Mouse (Mus musculus) embryonic facial prominence, embryonic 11.5 days (tissue): ENCODE measurements at regions not wholly inside any gene's neighbourhood (a gene's known extent, or its start where the extent isn't known, plus 50 kb on each side); places are given as distances from the start of the nearest gene placed in this dataset.

Experiments
- ATAC-seq: fragments of 200-750 bp; cut with Nextera tagmentation; replicated peaks from 2 replicates; pipeline ENCODE4 v1.8.0; 2017; ENCODE audit warnings: low read depth; ENCODE audit not compliant: insufficient number of reproducible peaks, low FRiP score, low TSS enrichment
- DNase-seq: peaks from one replicate; pipeline ENCODE4 v3.0.0-alpha.2; 2015; ENCODE audit warnings: low spot score
- H3K27ac ChIP-seq: fragments of 300-500 bp; sonication (generic); replicated peaks from 2 replicates; pipeline ENCODE4 v1.5.1; 2014; ENCODE audit warnings: mild to moderate bottlenecking, low read depth, low read length, control low read depth
- H3K27me3 ChIP-seq: fragments of 300-500 bp; sonication (generic); 2 replicates; pipeline ENCODE4 v1.6.1; 2014; ENCODE audit warnings: mild to moderate bottlenecking, low read length, moderate library complexity, mixed read lengths; ENCODE audit not compliant: control insufficient read depth, insufficient read depth
- H3K36me3 ChIP-seq: fragments of 300-500 bp; sonication (generic); replicated peaks from 2 replicates; pipeline ENCODE4 v1.6.1; 2014; ENCODE audit warnings: low read depth, mild to moderate bottlenecking, low read length, moderate library complexity, mixed read lengths; ENCODE audit not compliant: control insufficient read depth, insufficient read depth
- H3K4me1 ChIP-seq: fragments of 300-500 bp; sonication (generic); 2 replicates; pipeline ENCODE4 v1.6.1; 2014; ENCODE audit warnings: low read length, mixed read lengths; ENCODE audit not compliant: control insufficient read depth, insufficient read depth
- H3K4me2 ChIP-seq: fragments of 300-500 bp; sonication (generic); 2 replicates; pipeline ENCODE4 v1.6.1; 2014; ENCODE audit warnings: low read depth, mild to moderate bottlenecking, control low read depth, low read length, moderate library complexity
- H3K4me3 ChIP-seq: fragments of 300-500 bp; sonication (generic); 2 replicates; pipeline ENCODE4 v1.5.1; 2014; ENCODE audit warnings: low read depth, low read length, control low read depth
- H3K9ac ChIP-seq: fragments of 300-500 bp; sonication (generic); replicated peaks from 2 replicates; pipeline ENCODE4 v1.6.1; 2014; ENCODE audit warnings: mild to moderate bottlenecking, control low read depth, low read length
- H3K9me3 ChIP-seq: fragments of 300-500 bp; sonication (generic); replicated peaks from 2 replicates; pipeline ENCODE4 v1.6.1; 2016; ENCODE audit warnings: mild to moderate bottlenecking, low read length, inconsistent platforms, mixed read lengths; ENCODE audit not compliant: control insufficient read depth
- WGBS: fragments of 180-500 bp; shearing (Covaris S2); extraction: QIAGEN DNeasy Blood & Tissue Kit; methylation state at CpG from one replicate; pipeline ENCODE4 v1.1.7; 2014; 5-methylcytosine and 5-hydroxymethylcytosine counted together

GRCm38 (mm10) chr10:52593780-52594179 is 96.6 kb upstream of the Slc35f1 start:
- H3K27me3 ChIP-seq: no peaks in the 10 kb centered on the region
- ATAC-seq: no peak
- 97% methylated on average over 12 of the region's 12 CpGs for WGBS
- no peak overlapping the region for H3K27ac ChIP-seq
- H3K36me3 ChIP-seq: no peaks in the 10 kb centered on the region
- DNase-seq: no peak
- H3K4me2 ChIP-seq: no peak overlapping the region
- no peaks in the 10 kb centered on the region for H3K4me1 ChIP-seq
- H3K4me3 ChIP-seq: no peak overlapping the region
- no peak overlapping the region for H3K9ac ChIP-seq
- H3K9me3 ChIP-seq: no peaks in the 10 kb centered on the region
